Mouse (Mus musculus) activated CD4-positive, CD25-positive, alpha-beta regulatory T cell, adult 4 months (primary cell): Measurements from ENCODE around the gene Chrm5. TPM values are rescaled to one million over a fixed set of nuclear protein-coding genes. Genes with fewer than 3 reads are reported as not detected.

Source experiments
- polyA plus RNA-seq, 2 experiments: library from polyadenylated mRNA; unstranded; fragments of 100-300 nt; shearing (Covaris generic); gene quantifications; one replicate each; pipeline ENCODE4 v1.2.1; 2017

The Chrm5 gene
- polyA plus RNA-seq, 2 experiments from 2014 or later: not detected

Other genes starting within 250 kb of the Chrm5 start
- gene Lpcat4, start 241.3 kb downstream of the Chrm5 start, polyA plus RNA-seq: 10 to 100 TPM; 25.3 to 33.5 TPM
- gene Nutm1, start 221.5 kb downstream of the Chrm5 start, polyA plus RNA-seq: not detected
- 100 to 1,000 TPM; 171 to 211 TPM for gene Nop10, start 218.8 kb downstream of the Chrm5 start, polyA plus RNA-seq
- gene Slc12a6, start 214.9 kb downstream of the Chrm5 start, polyA plus RNA-seq: 10 to 100 TPM; 47.9 to 48.7 TPM
- gene Gm21985, start 214.5 kb downstream of the Chrm5 start, polyA plus RNA-seq: not detected
- 10 to 100 TPM; 76.4 to 79.2 TPM for gene Emc4, start 112.7 kb downstream of the Chrm5 start, polyA plus RNA-seq
- 10 to 100 TPM; 21.4 to 21.7 TPM for gene Katnbl1, start 101.6 kb downstream of the Chrm5 start, polyA plus RNA-seq
- gene Emc7, start 25.8 kb downstream of the Chrm5 start, polyA plus RNA-seq: 10 to 100 TPM; 11.5 to 14.5 TPM
- gene Aven, start 12.2 kb upstream of the Chrm5 start, polyA plus RNA-seq: 10 to 100 TPM; 12.1 to 13.0 TPM